Mouse (Mus musculus): ENCODE measurements at regions not wholly inside any gene's neighbourhood (a gene's known extent, or its start where the extent isn't known, plus 50 kb on each side); places are given as distances from the start of the nearest gene placed in this dataset.

DNA sequence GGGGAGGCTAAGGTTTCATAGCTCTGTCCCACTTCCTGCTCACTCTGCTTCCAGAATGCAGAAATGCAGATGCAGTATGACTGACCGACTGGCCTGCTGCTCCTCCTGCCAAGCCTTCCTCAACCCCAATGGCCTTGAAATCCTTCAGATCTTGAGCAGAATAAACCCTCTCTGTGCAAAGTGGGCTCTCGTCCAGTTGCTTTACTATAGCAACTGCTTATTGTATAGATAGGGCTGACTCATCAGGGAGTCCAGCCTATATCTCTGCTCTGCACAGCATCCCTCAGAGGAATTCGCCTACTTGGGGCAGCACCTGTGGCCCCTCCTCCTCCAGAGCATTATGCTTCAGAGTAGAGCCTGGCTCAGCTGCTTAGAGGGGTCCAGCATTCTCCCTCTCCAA is 268.5 kb downstream of the Ccdc91 start:
- no peak overlapping the region for H3K4me3 ChIP-seq (ENCODE audit: low read depth, low read length)
- WGBS, result 45% methylated on average over 3 of the region's 3 CpGs
- H3K9ac ChIP-seq (replicated peaks; ENCODE audit: low read depth, low read length), result no peak overlapping the region
- ATAC-seq (ENCODE audit: insufficient number of reproducible peaks, insufficient read depth, low FRiP score, low read depth), result no peak
- no peaks in the 10 kb centered on the region for H3K9me3 ChIP-seq (ENCODE audit: control insufficient read depth, low read depth, low read length)
- H3K4me2 ChIP-seq (replicated peaks; ENCODE audit: low read depth, low read length), result no peak overlapping the region
- no peak overlapping the region for H3K27ac ChIP-seq (ENCODE audit: low read length)
- no peaks in the 10 kb centered on the region for H3K4me1 ChIP-seq (ENCODE audit: control insufficient read depth, insufficient read depth, low read length)
- no peaks in the 10 kb centered on the region for H3K27me3 ChIP-seq (ENCODE audit: control insufficient read depth, insufficient read depth, low read length)
- H3K36me3 ChIP-seq (ENCODE audit: control insufficient read depth, insufficient read depth, low read length), result no peaks in the 10 kb centered on the region

GRCm38 (mm10) chr6:147745690-147746089 is 270.1 kb downstream of the Ccdc91 start:
- no peak overlapping the region for H3K9ac ChIP-seq (replicated peaks; ENCODE audit: low read depth, low read length)
- H3K9me3 ChIP-seq (ENCODE audit: control insufficient read depth, low read depth, low read length), result no peaks in the 10 kb centered on the region
- 76% methylated on average over 2 of the region's 2 CpGs for WGBS
- no peaks in the 10 kb centered on the region for H3K4me1 ChIP-seq (ENCODE audit: control insufficient read depth, insufficient read depth, low read length)
- no peaks in the 10 kb centered on the region for H3K27me3 ChIP-seq (ENCODE audit: control insufficient read depth, insufficient read depth, low read length)
- H3K36me3 ChIP-seq (ENCODE audit: control insufficient read depth, insufficient read depth, low read length), result no peaks in the 10 kb centered on the region
- no peak overlapping the region for H3K27ac ChIP-seq (ENCODE audit: low read length)
- H3K4me2 ChIP-seq (replicated peaks; ENCODE audit: low read depth, low read length), result no peak overlapping the region
- ATAC-seq (ENCODE audit: insufficient number of reproducible peaks, insufficient read depth, low FRiP score, low read depth), result no peak
- no peak overlapping the region for H3K4me3 ChIP-seq (ENCODE audit: low read depth, low read length)

DNA sequence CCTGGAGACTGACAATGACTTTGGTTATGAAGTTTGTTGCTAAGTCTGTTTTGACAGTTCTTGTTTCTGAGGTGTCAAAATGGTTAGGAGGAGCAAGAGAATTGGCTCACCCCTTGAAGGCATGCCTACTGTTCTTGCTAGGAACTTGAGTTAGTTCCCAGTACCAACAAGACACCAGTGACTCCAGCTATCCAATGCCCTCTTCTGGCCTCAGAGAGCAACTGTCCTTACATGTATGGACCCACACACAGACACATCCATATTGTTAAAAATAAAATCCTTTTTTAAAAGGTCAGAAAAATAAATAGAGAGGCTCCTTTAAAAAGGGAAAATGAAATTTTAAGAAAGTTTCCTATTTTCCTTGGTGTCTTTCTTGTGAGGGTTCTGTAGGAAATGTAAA is 272.3 kb downstream of the Ccdc91 start:
- no peaks in the 10 kb centered on the region for H3K9me3 ChIP-seq (ENCODE audit: control insufficient read depth, low read depth, low read length)

GRCm38 (mm10) chr6:147752301-147752700 is 276.7 kb downstream of the Ccdc91 start:
- H3K27me3 ChIP-seq (ENCODE audit: control insufficient read depth, insufficient read depth, low read length), result no peaks in the 10 kb centered on the region
- H3K9me3 ChIP-seq (ENCODE audit: control insufficient read depth, low read depth, low read length), result no peaks in the 10 kb centered on the region
- 68% methylated on average over 2 of the region's 2 CpGs for WGBS
- H3K4me3 ChIP-seq (ENCODE audit: low read depth, low read length), result no peak overlapping the region
- H3K4me2 ChIP-seq (replicated peaks; ENCODE audit: low read depth, low read length), result no peak overlapping the region
- no peak for ATAC-seq (ENCODE audit: insufficient number of reproducible peaks, insufficient read depth, low FRiP score, low read depth)
- no peaks in the 10 kb centered on the region for H3K4me1 ChIP-seq (ENCODE audit: control insufficient read depth, insufficient read depth, low read length)
- no peak overlapping the region for H3K27ac ChIP-seq (ENCODE audit: low read length)
- H3K9ac ChIP-seq (replicated peaks; ENCODE audit: low read depth, low read length), result no peak overlapping the region
- H3K36me3 ChIP-seq (ENCODE audit: control insufficient read depth, insufficient read depth, low read length), result no peaks in the 10 kb centered on the region

More for the DNA sequence above, 272.3 kb downstream of the Ccdc91 start:
- H3K9ac ChIP-seq (replicated peaks; ENCODE audit: low read depth, low read length), result no peak overlapping the region
- H3K4me1 ChIP-seq (ENCODE audit: control insufficient read depth, insufficient read depth, low read length), result no peaks in the 10 kb centered on the region
- ATAC-seq (ENCODE audit: insufficient number of reproducible peaks, insufficient read depth, low FRiP score, low read depth), result no peak
- no peaks in the 10 kb centered on the region for H3K36me3 ChIP-seq (ENCODE audit: control insufficient read depth, insufficient read depth, low read length)
- H3K4me3 ChIP-seq (ENCODE audit: low read depth, low read length), result no peak overlapping the region
- no peak overlapping the region for H3K4me2 ChIP-seq (replicated peaks; ENCODE audit: low read depth, low read length)
- H3K27me3 ChIP-seq (ENCODE audit: control insufficient read depth, insufficient read depth, low read length), result no peaks in the 10 kb centered on the region
- no peak overlapping the region for H3K27ac ChIP-seq (ENCODE audit: low read length)

- Histone ChIP-seq H3K9ac (replicated peaks; ENCODE audit: low read depth, low read length) (no peak overlapping the region), H3K9me3 (ENCODE audit: control insufficient read depth, low read depth, low read length) (no peaks in the 10 kb centered on the region), H3K27ac (ENCODE audit: low read length) (no peak overlapping the region), H3K27me3 (ENCODE audit: control insufficient read depth, insufficient read depth, low read length) (no peaks in the 10 kb centered on the region), H3K4me2 (replicated peaks; ENCODE audit: low read depth, low read length) (no peak overlapping the region), H3K4me3 (ENCODE audit: low read depth, low read length) (no peak overlapping the region), H3K36me3 (ENCODE audit: control insufficient read depth, insufficient read depth, low read length) (no peaks in the 10 kb centered on the region), H3K4me1 (ENCODE audit: control insufficient read depth, insufficient read depth, low read length) (no peaks in the 10 kb centered on the region)
- no peak for ATAC-seq (ENCODE audit: insufficient number of reproducible peaks, insufficient read depth, low FRiP score, low read depth)
- 67% methylated on average over 2 of the region's 2 CpGs for WGBS
Observed at GRCm38 (mm10) chr6:147753828-147754227, 278.2 kb downstream of the Ccdc91 start.

DNA sequence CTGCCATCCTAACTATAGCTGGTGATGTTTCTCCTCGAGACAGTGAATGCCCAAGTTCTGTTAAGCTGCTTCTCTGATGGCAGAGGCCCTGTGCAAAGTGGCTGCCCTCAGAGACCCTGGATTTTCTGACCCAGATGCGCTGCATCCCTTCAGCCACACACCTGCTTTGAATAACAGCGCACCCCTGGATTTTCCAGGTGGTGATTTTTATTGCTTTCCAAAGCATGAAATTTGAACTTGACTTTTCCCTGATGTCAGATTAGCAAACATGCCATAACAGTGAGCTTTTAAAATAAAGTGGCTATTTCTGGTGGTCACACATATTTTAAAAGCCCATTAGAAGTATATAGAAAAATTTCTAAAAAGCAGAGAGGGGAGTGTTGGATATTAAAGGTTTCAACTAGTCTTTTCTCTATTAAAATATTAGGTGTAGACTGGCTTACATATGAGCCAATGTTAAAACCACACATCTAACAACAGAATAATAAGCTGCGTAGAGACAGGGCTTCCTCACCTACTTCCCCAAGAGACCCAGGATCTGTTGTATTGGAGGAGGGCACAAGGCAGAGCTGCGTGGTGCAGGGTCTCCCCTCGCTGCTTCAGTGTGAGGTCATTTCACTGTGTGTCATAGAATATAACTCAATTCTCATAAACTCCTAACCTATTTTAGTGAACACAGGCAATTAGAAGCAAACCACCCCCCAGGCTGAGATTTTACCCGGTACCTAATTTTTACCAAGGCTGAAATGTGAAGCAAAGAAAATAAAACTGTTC is 280.3 kb downstream of the Ccdc91 start:
- WGBS, result 83% methylated on average over 7 of the region's 7 CpGs
- Histone ChIP-seq H3K36me3 (ENCODE audit: control insufficient read depth, insufficient read depth, low read length) (no peaks in the 10 kb centered on the region), H3K9ac (replicated peaks; ENCODE audit: low read depth, low read length) (no peak overlapping the region), H3K9me3 (ENCODE audit: control insufficient read depth, low read depth, low read length) (no peaks in the 10 kb centered on the region), H3K4me2 (replicated peaks; ENCODE audit: low read depth, low read length) (no peak overlapping the region), H3K4me1 (ENCODE audit: control insufficient read depth, insufficient read depth, low read length) (no peaks in the 10 kb centered on the region), H3K4me3 (ENCODE audit: low read depth, low read length) (no peak overlapping the region), H3K27me3 (ENCODE audit: control insufficient read depth, insufficient read depth, low read length) (no peaks in the 10 kb centered on the region), H3K27ac (ENCODE audit: low read length) (no peak overlapping the region)
- ATAC-seq (ENCODE audit: insufficient number of reproducible peaks, insufficient read depth, low FRiP score, low read depth), result no peak

- 76% methylated on average over 7 of the region's 7 CpGs for WGBS
- Histone ChIP-seq H3K27ac (ENCODE audit: low read length) (no peak overlapping the region), H3K27me3 (ENCODE audit: control insufficient read depth, insufficient read depth, low read length) (no peaks in the 10 kb centered on the region), H3K9me3 (ENCODE audit: control insufficient read depth, low read depth, low read length) (no peaks in the 10 kb centered on the region), H3K36me3 (ENCODE audit: control insufficient read depth, insufficient read depth, low read length) (no peaks in the 10 kb centered on the region), H3K4me3 (ENCODE audit: low read depth, low read length) (no peak overlapping the region), H3K9ac (replicated peaks; ENCODE audit: low read depth, low read length) (no peak overlapping the region), H3K4me2 (replicated peaks; ENCODE audit: low read depth, low read length) (no peak overlapping the region), H3K4me1 (ENCODE audit: control insufficient read depth, insufficient read depth, low read length) (no peaks in the 10 kb centered on the region)
- no peak for ATAC-seq (ENCODE audit: insufficient number of reproducible peaks, insufficient read depth, low FRiP score, low read depth)
Observed at GRCm38 (mm10) chr6:147759485-147759884, 283.9 kb downstream of the Ccdc91 start.

DNA sequence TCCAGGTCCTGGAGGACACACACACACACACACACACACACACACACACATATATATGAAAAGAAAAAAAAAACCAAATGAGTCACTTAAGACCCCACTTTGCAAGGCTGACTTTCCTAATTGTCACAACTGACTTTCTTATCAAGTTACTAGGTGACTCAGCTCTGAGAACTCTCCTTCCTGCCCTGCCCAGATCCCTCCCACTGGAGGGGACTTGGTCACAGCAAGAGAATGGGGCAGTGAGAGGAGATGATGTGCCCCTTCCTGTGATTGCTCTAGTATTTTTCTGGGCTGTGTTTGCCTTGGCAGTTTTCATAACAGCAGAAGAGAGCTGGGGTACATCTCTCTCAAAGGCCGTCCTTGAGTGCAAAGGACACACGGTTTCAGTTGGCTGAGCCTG is 284.5 kb downstream of the Ccdc91 start:
- H3K4me2 ChIP-seq (replicated peaks; ENCODE audit: low read depth, low read length), result no peak overlapping the region
- no peaks in the 10 kb centered on the region for H3K27me3 ChIP-seq (ENCODE audit: control insufficient read depth, insufficient read depth, low read length)
- H3K9ac ChIP-seq (replicated peaks; ENCODE audit: low read depth, low read length), result no peak overlapping the region
- H3K4me1 ChIP-seq (ENCODE audit: control insufficient read depth, insufficient read depth, low read length), result no peaks in the 10 kb centered on the region
- H3K27ac ChIP-seq (ENCODE audit: low read length), result no peak overlapping the region
- H3K4me3 ChIP-seq (ENCODE audit: low read depth, low read length), result no peak overlapping the region
- 78% methylated on average over 2 of the region's 2 CpGs for WGBS
- H3K36me3 ChIP-seq (ENCODE audit: control insufficient read depth, insufficient read depth, low read length), result no peaks in the 10 kb centered on the region
- no peaks in the 10 kb centered on the region for H3K9me3 ChIP-seq (ENCODE audit: control insufficient read depth, low read depth, low read length)
- ATAC-seq (ENCODE audit: insufficient number of reproducible peaks, insufficient read depth, low FRiP score, low read depth), result no peak

DNA sequence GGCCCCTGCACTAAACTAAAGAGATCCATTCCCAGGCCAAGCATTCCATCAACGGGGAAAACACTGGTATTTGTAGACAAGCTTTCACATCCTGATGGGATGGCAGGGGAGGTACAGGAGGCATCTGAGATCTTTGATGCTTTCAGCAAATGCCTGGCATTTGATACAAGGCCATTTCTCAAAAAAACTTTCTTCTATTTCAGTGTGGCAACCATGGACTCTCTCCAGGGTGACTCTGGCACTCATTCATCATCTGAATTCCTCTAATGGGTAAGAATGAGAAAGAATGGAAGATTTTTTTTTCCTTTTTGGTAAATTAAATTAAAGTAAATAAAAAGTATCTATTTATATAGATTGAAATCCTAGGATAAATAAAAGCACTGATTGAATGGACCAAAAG is 281.8 kb upstream of the Far2 start:
- Histone ChIP-seq H3K4me2 (replicated peaks; ENCODE audit: low read depth, low read length) (no peak overlapping the region), H3K36me3 (ENCODE audit: control insufficient read depth, insufficient read depth, low read length) (no peaks in the 10 kb centered on the region), H3K9ac (replicated peaks; ENCODE audit: low read depth, low read length) (no peak overlapping the region), H3K4me1 (ENCODE audit: control insufficient read depth, insufficient read depth, low read length) (no peaks in the 10 kb centered on the region), H3K27ac (ENCODE audit: low read length) (no peak overlapping the region), H3K9me3 (ENCODE audit: control insufficient read depth, low read depth, low read length) (no peaks in the 10 kb centered on the region), H3K4me3 (ENCODE audit: low read depth, low read length) (no peak overlapping the region), H3K27me3 (ENCODE audit: control insufficient read depth, insufficient read depth, low read length) (no peaks in the 10 kb centered on the region)
- WGBS, result 51% methylated on average over 1 of the region's 1 CpGs
- ATAC-seq (ENCODE audit: insufficient number of reproducible peaks, insufficient read depth, low FRiP score, low read depth), result no peak

Data from stomach, embryonic 14.5 days (tissue).